Comparison of ENCODE assay signal across 29 mouse cellular contexts in the genomic region with DNA sequence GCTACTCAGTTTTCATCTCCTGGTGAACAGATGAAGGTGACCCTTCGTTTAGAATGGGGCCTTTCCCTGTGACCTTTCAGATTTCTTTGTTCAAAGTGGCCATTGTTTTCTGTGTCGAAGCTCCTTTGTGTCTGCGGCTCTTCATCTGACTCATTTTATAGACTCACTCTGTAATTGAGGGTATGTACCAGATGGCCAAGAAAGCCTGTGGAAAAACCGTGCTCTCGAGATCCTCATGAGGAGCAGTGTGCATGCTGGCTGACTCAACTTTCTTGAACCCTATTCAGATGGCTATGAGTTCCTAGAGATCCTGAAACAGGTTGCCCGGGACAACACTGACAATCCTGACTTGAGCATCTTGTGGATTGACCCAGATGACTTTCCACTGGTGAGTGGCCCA. TPM values are rescaled to one million over a fixed set of nuclear protein-coding genes. Genes with fewer than 3 reads are reported as not detected.
A peak's percentile ranks its signal among the peaks of the same experiment; 100 is the strongest.
DNase-seq lines count a peak whose midpoint lies in the region; TF ChIP-seq lines count a peak whose summit lies in the region.
"Had no signal": no experiment of that assay in that cellular context is flagged by ENCODE, and none has a peak within 500 bp of the region (broad histone marks: within the 10 kb centered on the region; RNA-seq: fewer than 3 reads in every experiment).

No protein-coding gene starts in this region.

- peak; percentile 18 to 20 for DNase-seq in right cerebral cortex, adult 2 months (ENCODE audit: low spot score in 2 of 2)
- no peak for DNase-seq in right cerebral cortex, postnatal 25 days
- peak; percentile 33 for DNase-seq in R1 (ENCODE audit: low read depth, low spot score)
- no peak for DNase-seq in heart, postnatal 10 days
- no peak for DNase-seq in gastrocnemius, adult 18-20 months (ENCODE audit: low spot score)
- no peak for DNase-seq in c-Kit-positive CD71-positive TER-119-positive erythroid progenitor cells, embryonic 14.5 days (ENCODE audit: low spot score)
- DNase-seq: adrenal gland, adult 2 months; cerebellum, adult 11 months; cerebellum, adult 9-10 months; cerebellum, postnatal 36 days; gastrocnemius, postnatal 14 days; heart, adult 11 months; heart, postnatal 36 days; kidney, adult 9 months; kidney, postnatal 10 days; layer of hippocampus, adult 9-11 months; right cerebral cortex, postnatal 4 days had no signal

- TF ChIP-seq CTCF in olfactory bulb, adult 2 months (IDR thresholded peaks at IDR 0.05; ENCODE audit: insufficient read depth, low read depth, low read length), result no peak

- peaks cover 9% of the 10 kb centered on the region for H3K4me1 ChIP-seq in olfactory bulb, adult 2 months (ENCODE audit: control insufficient read depth, insufficient read depth, low read length)

- no peak overlapping the region for H3K4me3 ChIP-seq in olfactory bulb, adult 2 months (ENCODE audit: insufficient read depth, low read depth, low read length)
- H3K4me3 ChIP-seq: forebrain, embryonic 15.5 days; heart, embryonic 10.5 days; heart, embryonic 15.5 days; hindbrain, embryonic 13.5 days; lung, embryonic 15.5 days; midbrain, embryonic 12.5 days; neural tube, embryonic 13.5 days had no signal

- intact Hi-C loops in heart, postnatal 10 days (cut with DNase I), result no loop called here

- peak overlapping the region; percentile 78 for H3K27ac ChIP-seq in olfactory bulb, adult 2 months (ENCODE audit: insufficient read depth, low read depth, low read length)
- H3K27ac ChIP-seq: forebrain, embryonic 15.5 days; heart, embryonic 15.5 days; hindbrain, embryonic 13.5 days; lung, embryonic 15.5 days; midbrain, embryonic 12.5 days; neural tube, embryonic 13.5 days had no signal

- 38% methylated on average over 6 of the region's 6 CpGs for WGBS in olfactory bulb, adult 2 months

- TF ChIP-seq POLR2A in olfactory bulb, adult 2 months (IDR thresholded peaks at IDR 0.05; ENCODE audit: insufficient read depth, low read depth, low read length), result no peak

RNA-seq across cellular contexts. Expression of a gene that starts 55.7 kb away (rescaled TPM):
- not detected in 2 replicates for polyA plus RNA-seq in olfactory bulb, adult 2 months (2012; ENCODE audit: insufficient read depth, insufficient read length, low replicate concordance, missing spikeins)
- 1,000 to 10,000 TPM; 1,032 to 1,091 TPM for total RNA-seq in heart, postnatal 10 days (2021)
- 10 to 100 TPM; 35.5 to 40.5 TPM for total RNA-seq in gastrocnemius, adult 18-20 months (2021)
- total RNA-seq: megakaryocyte progenitor cell, adult 5-6 weeks had no signal
- polyA plus RNA-seq: activated CD4-positive, CD25-positive, alpha-beta regulatory T cell, adult 4 months; G1E; liver, adult 2 months had no signal

Comparison
In these comparisons a context has a peak if more than half of its experiments do, and no peak if none do; other contexts are left out.
1. DNase-seq: peak in right cerebral cortex, adult 2 months (2 of 2) and R1 (single experiment); none in right cerebral cortex, postnatal 25 days (single experiment), heart, postnatal 10 days (0 of 2), gastrocnemius, adult 18-20 months (single experiment) and c-Kit-positive CD71-positive TER-119-positive erythroid progenitor cells, embryonic 14.5 days (single experiment).
2. RNA of a gene that starts 55.7 kb away (total RNA-seq): 1,032 to 1,091 TPM in heart, postnatal 10 days; 35.5 to 40.5 TPM in gastrocnemius, adult 18-20 months; every median in the first group is over 10 times any median in the second.